Mouse (Mus musculus) spleen, adult 18-20 months (tissue): Measurements from ENCODE around the gene Foxl1.
"Not testable (repeated sequence)": the region's sequence is repeated elsewhere in the genome, so short reads cannot be mapped to it uniquely, and the experiment has no call there.

Experiments
- DNase-seq, 2 experiments: peaks; one replicate each; pipeline ENCODE4 v3.0.0; 2022; ENCODE audit warnings: mixed read lengths in 2 of 2

Gene Foxl1

DNA sequence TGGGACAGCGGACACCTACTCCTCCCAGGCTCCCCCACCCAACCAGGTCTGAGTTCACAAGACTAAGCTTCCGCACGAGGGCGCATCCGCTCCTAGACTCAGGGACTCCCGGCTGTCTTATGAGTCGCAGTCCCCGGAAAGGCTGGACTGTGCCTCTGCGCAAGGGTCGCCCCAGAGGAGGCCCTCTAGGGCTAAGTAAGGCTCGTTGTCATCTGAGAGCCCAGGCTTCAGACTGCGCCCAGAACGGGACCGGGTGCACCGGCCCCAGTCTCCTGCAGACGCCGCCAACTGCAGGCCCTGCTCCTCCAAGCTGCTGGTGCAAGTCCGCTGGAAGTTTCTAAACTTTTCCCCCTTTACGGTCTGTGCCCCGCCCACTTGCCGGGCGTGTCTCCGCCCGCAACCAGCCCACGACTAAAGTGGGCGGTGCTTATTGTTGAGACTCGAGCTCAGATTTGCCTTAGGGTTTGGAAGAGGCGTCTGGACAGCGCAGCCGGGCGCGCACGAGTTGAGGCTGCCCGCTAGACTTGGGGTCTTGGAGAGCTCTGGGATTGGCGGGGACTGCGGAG, 2.3 kb upstream of the Foxl1 start:
- DNase-seq: no peak

GRCm38 (mm10) chr8:121126191-121126590, 1.5 kb upstream of the Foxl1 start:
- DNase-seq: no peak

GRCm38 (mm10) chr8:121126694-121127093, 1.0 kb upstream of the Foxl1 start:
- no peak for DNase-seq

GRCm38 (mm10) chr8:121127291-121127701, 444 bp upstream of the Foxl1 start:
- DNase-seq: no peak

DNA sequence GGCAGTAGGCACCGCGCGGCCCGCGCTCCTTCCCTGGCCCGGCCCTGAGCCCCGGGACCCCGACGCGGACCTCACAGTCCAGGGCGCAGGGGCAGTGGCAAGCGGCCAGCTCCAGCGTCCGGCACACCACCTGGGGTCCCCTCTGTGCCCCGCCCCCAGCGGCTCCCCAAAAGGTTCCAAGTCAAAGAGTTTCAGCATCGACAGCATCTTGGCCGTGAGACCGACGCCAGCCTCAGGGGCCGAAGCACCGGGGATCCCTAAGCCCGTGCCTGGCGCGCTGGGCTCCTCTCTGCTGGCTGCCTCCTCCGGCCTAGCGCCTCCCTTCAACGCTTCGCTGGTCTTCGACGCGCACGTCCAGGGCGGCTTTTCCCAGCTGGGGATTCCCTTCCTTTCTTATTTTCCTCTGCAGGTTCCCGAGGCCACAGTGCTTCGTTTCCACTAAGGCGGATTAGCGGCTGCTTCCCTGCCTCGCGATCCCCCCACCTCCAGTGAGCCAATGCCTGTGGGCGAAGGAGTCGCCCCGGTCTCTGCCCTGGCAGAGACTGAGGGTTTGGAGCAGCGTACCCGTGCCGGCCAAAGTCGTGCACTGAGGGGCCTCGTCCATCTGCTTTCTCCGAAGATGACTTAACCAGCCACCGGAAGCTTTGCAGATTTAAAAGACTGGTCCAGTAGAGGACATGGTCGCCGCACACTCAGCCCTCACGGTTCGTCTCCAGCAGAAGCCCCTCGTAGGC, 958 bp downstream of the Foxl1 start:
- no peak for DNase-seq

DNA sequence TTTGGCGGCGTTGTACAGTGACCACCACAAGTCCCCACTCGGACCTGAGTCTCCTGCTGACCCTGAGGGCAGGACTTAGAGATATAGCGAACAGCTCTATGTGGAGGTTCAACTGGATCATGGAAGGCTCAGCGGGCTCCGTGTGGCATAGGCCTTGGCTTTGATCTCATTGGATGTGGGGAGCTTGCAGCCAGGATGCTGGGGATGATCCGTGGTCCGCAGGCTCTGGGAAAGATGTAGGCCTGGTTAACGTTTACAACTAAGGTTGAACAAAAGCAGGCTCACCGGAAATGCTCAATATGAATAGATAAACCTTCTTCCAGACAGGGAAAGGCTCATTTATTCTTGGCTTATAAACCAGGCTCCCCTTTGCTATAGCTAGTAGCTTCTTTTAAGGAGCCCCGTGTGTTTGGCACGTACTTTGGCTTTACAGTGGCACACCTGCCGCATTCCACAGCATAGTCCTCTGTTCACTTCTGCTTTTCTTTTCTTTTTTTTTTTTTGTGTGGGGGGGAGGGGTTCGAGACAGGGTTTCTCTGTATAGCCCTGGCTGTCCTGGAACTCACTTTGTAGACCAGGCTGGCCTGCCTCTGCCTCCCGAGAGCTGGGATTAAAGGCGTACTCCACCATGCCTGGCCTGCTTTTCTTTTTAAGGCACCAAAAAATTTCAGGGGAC, 1.7 kb downstream of the Foxl1 start:
- DNase-seq: no peak

DNA sequence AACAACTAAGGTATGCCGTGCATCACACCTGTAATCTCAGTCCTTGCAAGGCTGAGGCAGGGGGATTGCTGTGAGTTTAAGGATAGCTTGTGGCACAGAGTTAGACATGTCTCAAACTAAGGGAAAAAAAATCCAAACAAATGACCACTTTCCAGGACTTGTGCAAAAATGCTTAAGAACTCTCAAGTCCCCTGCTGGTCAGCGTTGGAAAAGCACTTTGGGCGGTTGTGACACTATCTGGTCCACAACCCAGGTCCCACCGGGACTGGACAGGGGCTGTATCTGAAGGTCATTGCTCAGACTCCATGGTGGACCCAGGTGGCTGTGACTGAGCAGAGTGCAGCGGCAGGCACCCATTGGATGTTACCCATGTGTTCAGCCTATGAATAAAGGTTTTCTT, 2.8 kb downstream of the Foxl1 start:
- no peak for DNase-seq

DNA sequence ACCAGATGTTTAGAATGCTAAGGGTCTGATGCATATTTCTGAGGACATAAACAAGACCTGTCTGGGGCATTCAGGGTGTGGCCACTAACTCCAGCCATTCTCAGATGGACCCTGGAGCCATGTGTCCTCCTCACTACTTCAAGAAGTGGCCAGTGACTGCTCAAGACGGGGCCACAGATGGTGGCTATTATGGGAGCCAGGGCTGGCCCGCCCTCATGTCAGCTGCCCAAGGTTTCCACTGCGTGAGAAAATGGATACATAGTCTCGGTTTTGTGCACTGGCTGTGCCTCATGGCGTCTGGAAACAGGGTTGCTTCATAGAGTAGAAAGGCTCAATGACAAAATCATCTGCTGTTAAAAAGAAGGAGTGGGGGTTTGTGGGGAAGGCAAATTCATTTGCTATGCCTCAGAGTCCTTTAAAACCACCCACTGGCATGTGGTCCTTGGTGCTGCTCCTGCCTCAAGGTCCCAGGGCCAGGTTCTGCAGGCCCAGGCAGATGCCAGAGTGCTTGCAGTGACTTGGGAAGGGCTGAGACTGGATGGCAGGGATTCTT, 5.3 kb downstream of the Foxl1 start:
- no peak for DNase-seq

GRCm38 (mm10) chr8:121134102-121134501, 6.4 kb downstream of the Foxl1 start:
- DNase-seq: no peak

DNA sequence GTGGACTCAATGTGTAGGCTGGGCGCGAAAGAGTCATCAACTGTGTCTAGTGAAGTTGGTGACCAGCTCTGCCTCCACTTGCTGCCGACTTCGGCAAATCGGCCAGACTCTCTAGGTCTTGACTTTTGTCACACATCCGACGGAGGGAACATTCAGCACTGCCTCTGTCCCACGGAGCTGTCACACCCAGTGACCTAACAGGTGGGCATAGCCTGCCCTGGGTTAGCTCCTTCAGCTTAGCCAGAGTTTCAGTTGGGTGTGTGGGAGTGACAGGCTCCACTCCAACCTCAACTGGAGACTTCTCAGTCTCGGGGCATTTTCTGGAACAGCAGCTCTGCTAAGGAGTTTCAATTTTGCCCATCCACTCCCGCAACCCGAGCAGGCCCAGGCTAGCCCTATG, 6.8 kb downstream of the Foxl1 start:
- no peak for DNase-seq

DNA sequence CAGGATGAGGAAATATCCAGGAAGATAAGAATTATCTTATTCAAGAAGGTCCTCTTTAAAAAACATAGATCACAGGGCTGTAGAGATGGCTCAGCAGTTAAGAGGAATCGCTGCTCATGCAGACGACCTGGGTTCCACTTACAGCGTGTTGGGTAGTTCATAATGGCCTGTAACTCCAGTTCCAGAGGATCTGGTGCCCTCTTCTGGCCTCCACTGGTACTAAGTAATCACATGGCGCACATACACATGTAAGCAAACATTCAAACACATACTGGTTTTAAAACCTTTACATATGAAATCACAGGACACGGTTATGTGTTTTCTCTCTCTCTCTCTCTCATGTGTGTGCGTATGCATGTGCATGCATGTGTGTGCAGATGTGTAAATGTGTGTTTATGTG, 9.1 kb downstream of the Foxl1 start:
- no peak for DNase-seq

DNA sequence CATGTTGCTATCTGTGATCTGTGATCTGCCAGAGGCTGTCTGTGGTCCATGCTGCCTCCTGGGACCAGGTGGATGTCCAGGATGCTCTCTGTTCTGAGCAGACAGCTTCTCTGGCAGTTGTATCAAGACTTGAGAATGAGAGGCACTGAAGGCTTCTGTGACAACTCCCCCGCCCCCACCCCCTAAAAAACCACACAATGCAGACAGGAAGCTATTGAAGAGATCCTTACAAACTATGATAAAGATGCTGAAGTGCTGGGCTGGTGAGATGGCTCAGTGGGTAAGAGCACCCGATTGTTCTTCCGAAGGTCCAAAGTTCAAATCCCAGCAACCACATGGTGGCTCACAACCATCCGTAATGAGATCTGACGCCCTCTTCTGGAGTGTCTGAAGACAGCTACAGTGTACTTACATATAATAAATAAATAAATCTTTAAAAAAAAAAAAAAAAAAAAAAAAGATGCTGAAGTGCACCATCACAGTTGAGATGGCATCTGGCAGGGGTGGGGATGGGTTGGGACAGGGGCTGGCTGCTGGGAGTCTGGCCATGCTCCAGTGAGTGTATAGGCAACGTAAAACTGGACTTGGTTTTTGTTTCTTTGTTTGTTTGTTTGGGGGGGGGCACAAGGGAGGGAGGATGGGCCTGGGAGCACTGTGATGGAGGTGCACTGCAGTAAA, 17.9 kb downstream of the Foxl1 start:
- DNase-seq: not testable (repeated sequence)

- DNase-seq: no peak
Observed at GRCm38 (mm10) chr8:121148573-121149083, 20.9 kb downstream of the Foxl1 start.

DNA sequence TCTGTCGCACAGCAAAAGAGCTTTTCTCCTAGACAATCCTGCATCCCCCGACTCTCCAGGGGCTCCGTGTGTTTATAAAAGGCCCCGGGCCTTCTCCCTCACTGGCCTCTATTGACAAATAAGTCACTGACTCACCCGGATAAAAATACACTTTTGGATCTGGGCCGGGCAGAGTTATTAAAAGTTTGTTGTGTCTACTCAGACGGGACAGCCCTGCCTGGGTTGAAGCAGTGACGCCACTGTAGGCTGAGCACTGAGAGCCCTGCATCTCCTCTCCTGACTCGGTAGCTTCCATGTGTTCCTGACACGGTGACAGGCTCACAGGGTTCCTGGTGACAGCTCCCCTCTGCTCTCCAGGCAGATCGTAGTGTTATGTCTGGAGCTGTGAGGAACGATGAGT, 24.7 kb downstream of the Foxl1 start:
- DNase-seq: no peak

DNA sequence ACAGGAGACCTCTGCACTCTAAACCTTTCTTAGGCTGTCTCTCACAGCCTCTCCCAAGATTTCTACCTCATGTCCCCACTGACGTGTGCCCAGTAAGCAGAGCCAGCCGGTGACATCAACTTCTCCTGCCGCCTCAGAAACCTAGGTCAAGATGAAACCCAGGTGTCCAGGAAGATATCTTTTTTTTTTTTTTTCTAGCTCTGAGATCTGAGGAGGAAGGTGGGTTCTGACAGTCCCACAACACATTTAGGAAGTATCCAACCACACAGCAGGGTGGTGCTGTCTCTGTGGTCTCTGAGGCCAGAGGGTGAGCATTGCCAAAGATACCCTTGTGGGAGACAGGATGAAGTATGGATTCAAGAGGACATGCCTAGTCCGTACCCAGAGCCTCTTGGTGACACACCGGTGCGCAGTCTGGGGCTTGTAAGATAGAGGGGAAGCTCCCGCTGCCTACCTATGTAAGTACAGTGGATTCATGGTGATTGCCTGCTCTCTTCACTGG, 29.3 kb downstream of the Foxl1 start:
- no peak for DNase-seq

DNA sequence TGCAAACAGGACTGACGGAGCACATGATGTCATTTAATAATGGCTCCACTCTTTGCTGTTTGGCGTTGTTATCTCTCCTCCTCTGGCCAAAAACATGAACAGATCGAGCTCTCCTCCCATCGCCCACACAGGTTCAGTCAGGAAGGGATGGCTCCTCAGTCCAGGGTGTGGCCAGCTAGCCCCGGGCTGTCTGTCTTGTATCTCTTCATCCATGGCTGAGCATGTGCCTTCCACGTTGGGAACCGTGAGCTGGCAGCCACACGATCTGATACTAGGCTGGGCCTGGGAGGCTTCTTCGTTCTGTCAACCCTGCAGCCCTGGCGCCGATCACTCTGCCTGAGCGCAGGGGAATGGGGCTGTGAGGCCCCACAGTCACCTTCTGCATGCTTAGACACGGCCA, 31.1 kb downstream of the Foxl1 start:
- DNase-seq: no peak

DNA sequence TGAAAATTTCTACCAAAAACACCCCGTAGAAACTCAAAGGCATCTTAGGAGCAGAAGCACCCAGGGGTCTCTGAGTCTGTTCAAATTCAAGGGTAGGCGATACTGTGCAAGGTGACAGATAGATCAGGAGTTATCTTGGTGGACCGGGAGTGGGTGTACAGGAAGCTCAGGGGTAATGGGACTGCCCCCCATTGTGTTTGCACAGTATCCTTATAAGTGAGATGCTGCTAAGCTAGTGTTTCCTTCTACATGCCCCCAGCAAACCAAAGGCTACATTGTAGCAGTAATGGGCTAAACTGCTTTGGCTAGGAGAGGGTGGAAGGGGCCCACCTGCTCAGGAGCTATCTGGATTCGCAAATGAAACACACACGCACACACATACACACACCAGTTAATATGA, 33.7 kb downstream of the Foxl1 start:
- DNase-seq: no peak

GRCm38 (mm10) chr8:121162413-121162812, 34.7 kb downstream of the Foxl1 start:
- DNase-seq: no peak

- no peak for DNase-seq
Observed at GRCm38 (mm10) chr8:121162906-121163695, 35.4 kb downstream of the Foxl1 start.

DNA sequence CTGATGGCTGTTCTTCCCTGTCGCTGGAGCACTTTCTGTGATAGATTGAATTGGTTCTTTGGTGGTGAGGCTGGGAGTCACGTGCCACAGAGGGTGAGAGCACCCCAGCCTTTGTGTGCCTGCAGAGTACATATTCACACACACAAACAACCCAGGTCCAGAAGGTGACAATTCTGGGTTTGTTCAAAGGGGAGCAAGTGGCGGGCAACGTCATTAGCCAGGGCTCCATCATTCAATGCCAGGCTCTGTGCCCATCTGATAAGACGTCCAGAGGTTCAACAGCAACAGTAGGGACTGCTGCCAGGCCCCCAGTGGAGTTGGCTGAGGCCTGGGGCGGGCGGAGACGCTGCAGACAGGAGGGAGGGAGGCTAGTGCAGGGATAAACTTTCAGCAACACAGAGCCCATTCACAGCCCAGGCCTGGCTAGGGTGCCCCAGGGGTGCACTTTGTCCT, 36.3 kb downstream of the Foxl1 start:
- DNase-seq: no peak

- DNase-seq: no peak
Observed at GRCm38 (mm10) chr8:121168033-121168432, 40.3 kb downstream of the Foxl1 start.

- no peak for DNase-seq
Observed at GRCm38 (mm10) chr8:121170116-121170515, 42.4 kb downstream of the Foxl1 start.
